9 mouse cellular contexts compared by ENCODE assay signal in genomic region chr2:157071556-157071955, GRCm38 (mm10). TPM values are rescaled to one million over a fixed set of nuclear protein-coding genes. Genes with fewer than 3 reads are reported as not detected.
DNase-seq lines count a peak whose midpoint lies in the region; ATAC-seq lines count a peak whose summit lies in the region.
"Had no signal": no experiment of that assay in that cellular context is flagged by ENCODE, and none has a peak within 500 bp of the region (broad histone marks: within the 10 kb centered on the region; RNA-seq: fewer than 3 reads in every experiment).

No protein-coding gene starts in this region.

- H3K27ac ChIP-seq in heart, embryonic 12.5 days (ENCODE audit: poor library complexity, severe bottlenecking), result peak overlapping the region; percentile 95
- peak overlapping the region; percentile 5; the same call in 1 of the 2 replicates for H3K27ac ChIP-seq in kidney, embryonic 15.5 days

- 14% methylated on average over 2 of the region's 2 CpGs for WGBS in heart, embryonic 12.5 days
- WGBS in kidney, embryonic 15.5 days, result 42% methylated on average over 2 of the region's 2 CpGs

- H3K9ac ChIP-seq in heart, embryonic 12.5 days, result peak overlapping the region; percentile 69
- no peak overlapping the region for H3K9ac ChIP-seq in kidney, embryonic 15.5 days

- ATAC-seq in heart, embryonic 12.5 days (ENCODE audit: insufficient number of reproducible peaks, low FRiP score), result peak; percentile 70
- ATAC-seq in kidney, embryonic 15.5 days (replicated peaks; ENCODE audit: low FRiP score), result peak; percentile 30; the same call in 1 of the 2 replicates

- H3K9me3 ChIP-seq in heart, embryonic 12.5 days (replicated peaks), result no peaks in the 10 kb centered on the region
- no peaks in the 10 kb centered on the region for H3K9me3 ChIP-seq in kidney, embryonic 15.5 days (replicated peaks)

- DNase-seq in 3134 (ENCODE audit: extremely low read depth, insufficient read length, low spot score), result peak; percentile 84
- DNase-seq in CD4-positive helper T cell, adult 2 months (ENCODE audit: low read depth, low spot score), result peak; percentile 52
- DNase-seq in cerebellum, adult 9-10 months, result peak; percentile 87
- peak; percentile 95 for DNase-seq in lung, postnatal 36 days
- DNase-seq in urinary bladder, postnatal 4 days (ENCODE audit: low spot score in 2 of 2), result peak; percentile 63 to 74
- DNase-seq in frontal cortex, adult 2 months (ENCODE audit: extremely low spot score in 1 of 2, low spot score in 1 of 2), result no peak

- peak overlapping the region; percentile 49 for H3K4me2 ChIP-seq in heart, embryonic 12.5 days
- 0 out of 2 replicates have a peak overlapping the region, but pooled peaks have one; percentile 14 for H3K4me2 ChIP-seq in kidney, embryonic 15.5 days

- peaks cover 97% of the 10 kb centered on the region for H3K4me1 ChIP-seq in heart, embryonic 12.5 days (replicated peaks)
- peaks cover 90% of the 10 kb centered on the region for H3K4me1 ChIP-seq in kidney, embryonic 15.5 days

- no peaks in the 10 kb centered on the region for H3K27me3 ChIP-seq in heart, embryonic 12.5 days (replicated peaks)
- no peaks in the 10 kb centered on the region for H3K27me3 ChIP-seq in kidney, embryonic 15.5 days

- peak overlapping the region; percentile 13; the same call in 1 of the 2 replicates for H3K4me3 ChIP-seq in heart, embryonic 12.5 days
- H3K4me3 ChIP-seq in kidney, embryonic 15.5 days (replicated peaks), result no peak overlapping the region

- H3K36me3 ChIP-seq in heart, embryonic 12.5 days, result 0 out of 2 replicates have a peak, but pooled peaks cover 5% of the 10 kb centered on the region
- H3K36me3 ChIP-seq in kidney, embryonic 15.5 days, result peaks cover 17% of the 10 kb centered on the region

RNA-seq across cellular contexts. Expression of gene Soga1, which starts 7.5 kb away (rescaled TPM):
- 4.5 and 5.2 TPM in 2 replicates for polyA plus RNA-seq in heart, embryonic 12.5 days (2016; fragmentation: Nextera tagmentation; extraction: Ambion mirVana)
- 3.5 and 4.2 TPM in 2 replicates for polyA plus RNA-seq in kidney, embryonic 15.5 days (2015; fragmentation: Nextera tagmentation; extraction: Ambion mirVana)
- polyA plus RNA-seq in frontal cortex, adult 2 months (2012; rRNA removed), result 8.5 and 10.5 TPM in 2 replicates

RNA-seq across cellular contexts. Expression of gene Tldc2, which starts 15.3 kb away (rescaled TPM):
- not detected in 2 replicates for polyA plus RNA-seq in heart, embryonic 12.5 days (2016; fragmentation: Nextera tagmentation; extraction: Ambion mirVana)
- polyA plus RNA-seq in kidney, embryonic 15.5 days (2015; fragmentation: Nextera tagmentation; extraction: Ambion mirVana), result 0.27 TPM in 1 of 2 replicates, not detected in the other
- 0.30 TPM in 1 of 2 replicates, not detected in the other for polyA plus RNA-seq in frontal cortex, adult 2 months (2012; rRNA removed)
- polyA plus RNA-seq: embryonic facial prominence, embryonic 11.5 days had no signal

Comparison
In these comparisons a context has a peak if more than half of its experiments do, and no peak if none do; other contexts are left out.
1. DNase-seq: peak in 3134 (single experiment), CD4-positive helper T cell, adult 2 months (single experiment), cerebellum, adult 9-10 months (single experiment), lung, postnatal 36 days (single experiment) and urinary bladder, postnatal 4 days (2 of 2); none in frontal cortex, adult 2 months (0 of 2).